Comparison of ENCODE assay signal across 10 mouse cellular contexts in genomic region chr2:178630511-178630910, GRCm38 (mm10).
DNase-seq lines count a peak whose midpoint lies in the region; ATAC-seq and TF ChIP-seq lines count a peak whose summit lies in the region.
"Had no signal": no experiment of that assay in that cellular context is flagged by ENCODE, and none has a peak within 500 bp of the region (broad histone marks: within the 10 kb centered on the region; RNA-seq: fewer than 3 reads in every experiment).

No protein-coding gene starts in this region.

- ATAC-seq in intestine, embryonic 14.5 days (replicated peaks; ENCODE audit: low FRiP score, low TSS enrichment, low read depth) = no peak
- ATAC-seq in intestine, postnatal 0 days = no peak
- ATAC-seq in embryonic facial prominence, embryonic 14.5 days (ENCODE audit: low read depth) = peak; percentile 85
- 0 out of 2 replicates have a peak, but pooled peaks have one; percentile 15 for ATAC-seq in limb, embryonic 12.5 days (ENCODE audit: insufficient number of reproducible peaks, insufficient read depth, low FRiP score, low TSS enrichment, low read depth)
- no peak for ATAC-seq in erythroblast, adult 5-6 weeks (replicated peaks; ENCODE audit: low FRiP score, poor library complexity, severe bottlenecking)
- ATAC-seq: Patski had no signal

- no peaks in the 10 kb centered on the region for H3K27me3 ChIP-seq in intestine, embryonic 14.5 days (replicated peaks; ENCODE audit: control insufficient read depth, insufficient read depth, low read length)
- H3K27me3 ChIP-seq in intestine, postnatal 0 days (replicated peaks; ENCODE audit: control insufficient read depth, insufficient read depth, low read length) = no peaks in the 10 kb centered on the region
- H3K27me3 ChIP-seq in embryonic facial prominence, embryonic 14.5 days (replicated peaks; ENCODE audit: control insufficient read depth, insufficient read depth, low read length) = no peaks in the 10 kb centered on the region
- no peaks in the 10 kb centered on the region for H3K27me3 ChIP-seq in limb, embryonic 12.5 days
- H3K27me3 ChIP-seq: Patski had no signal

- TF ChIP-seq CTCF in intestine, postnatal 0 days (IDR thresholded peaks at IDR 0.05; ENCODE audit: low read depth) = no peak

- no peak for DNase-seq in intestine, embryonic 14.5 days (ENCODE audit: low spot score)
- DNase-seq in embryo, embryonic 11 days = peak; percentile 56
- DNase-seq in embryonic facial prominence, embryonic 14.5 days (ENCODE audit: low spot score) = peak; percentile 88
- DNase-seq in urinary bladder, adult 18-20 months (ENCODE audit: low spot score in 2 of 2) = no peak
- no peak for DNase-seq in thymus, postnatal 10 days (ENCODE audit: low spot score in 2 of 2)

- WGBS in intestine, embryonic 14.5 days = 55% methylated on average over 12 of the region's 12 CpGs
- WGBS in intestine, postnatal 0 days = 71% methylated on average over 12 of the region's 12 CpGs
- whole genome bisulfite sequencing in embryonic facial prominence, embryonic 14.5 days = 37% methylated on average over 12 of the region's 12 CpGs
- WGBS in limb, embryonic 12.5 days = 44% methylated on average over 12 of the region's 12 CpGs

- no peak overlapping the region for H3K9ac ChIP-seq in intestine, embryonic 14.5 days (ENCODE audit: low read length)
- no peak overlapping the region for H3K9ac ChIP-seq in intestine, postnatal 0 days (ENCODE audit: low read depth, low read length)
- H3K9ac ChIP-seq in embryonic facial prominence, embryonic 14.5 days (ENCODE audit: low read depth, low read length) = no peak overlapping the region
- no peak overlapping the region for H3K9ac ChIP-seq in limb, embryonic 12.5 days (replicated peaks)

- no peak overlapping the region for H3K4me2 ChIP-seq in intestine, embryonic 14.5 days (ENCODE audit: low read length)
- H3K4me2 ChIP-seq in intestine, postnatal 0 days (replicated peaks; ENCODE audit: low read depth) = no peak overlapping the region
- H3K4me2 ChIP-seq in embryonic facial prominence, embryonic 14.5 days (ENCODE audit: low read depth, low read length) = no peak overlapping the region
- no peak overlapping the region for H3K4me2 ChIP-seq in limb, embryonic 12.5 days

- 0 out of 2 replicates have a peak overlapping the region, but pooled peaks have one; percentile 17 for H3K27ac ChIP-seq in intestine, embryonic 14.5 days (ENCODE audit: low read depth)
- H3K27ac ChIP-seq in intestine, postnatal 0 days (ENCODE audit: low read depth, low read length) = no peak overlapping the region
- H3K27ac ChIP-seq in embryonic facial prominence, embryonic 14.5 days (replicated peaks; ENCODE audit: low read depth, low read length) = peak overlapping the region; percentile 49; the same call in 1 of the 2 replicates
- peak overlapping the region; percentile 72 for H3K27ac ChIP-seq in limb, embryonic 12.5 days

- H3K9me3 ChIP-seq in intestine, embryonic 14.5 days (ENCODE audit: control insufficient read depth, low read length) = no peaks in the 10 kb centered on the region
- H3K9me3 ChIP-seq in intestine, postnatal 0 days (ENCODE audit: control insufficient read depth) = no peaks in the 10 kb centered on the region
- H3K9me3 ChIP-seq in embryonic facial prominence, embryonic 14.5 days (ENCODE audit: control insufficient read depth, low read length) = no peaks in the 10 kb centered on the region
- no peaks in the 10 kb centered on the region for H3K9me3 ChIP-seq in limb, embryonic 12.5 days
- H3K9me3 ChIP-seq: megakaryocyte, embryonic 14.5 days had no signal

- H3K36me3 ChIP-seq in intestine, embryonic 14.5 days (ENCODE audit: control insufficient read depth, insufficient read depth, low read length) = no peaks in the 10 kb centered on the region
- no peaks in the 10 kb centered on the region for H3K36me3 ChIP-seq in intestine, postnatal 0 days (ENCODE audit: control insufficient read depth, insufficient read depth)
- H3K36me3 ChIP-seq in embryonic facial prominence, embryonic 14.5 days (ENCODE audit: control insufficient read depth, insufficient read depth, low read length) = no peaks in the 10 kb centered on the region
- no peaks in the 10 kb centered on the region for H3K36me3 ChIP-seq in limb, embryonic 12.5 days

- peaks cover 35% of the 10 kb centered on the region for H3K4me1 ChIP-seq in intestine, embryonic 14.5 days (replicated peaks; ENCODE audit: control insufficient read depth, insufficient read depth, low read length)
- no peaks in the 10 kb centered on the region for H3K4me1 ChIP-seq in intestine, postnatal 0 days (replicated peaks; ENCODE audit: control insufficient read depth, insufficient read depth, low read length)
- peaks cover 45% of the 10 kb centered on the region for H3K4me1 ChIP-seq in embryonic facial prominence, embryonic 14.5 days (ENCODE audit: control insufficient read depth, insufficient read depth, low read length)
- H3K4me1 ChIP-seq in limb, embryonic 12.5 days (replicated peaks) = peaks cover 58% of the 10 kb centered on the region
- H3K4me1 ChIP-seq: megakaryocyte, embryonic 14.5 days had no signal

- no peak overlapping the region for H3K4me3 ChIP-seq in intestine, embryonic 14.5 days (ENCODE audit: low read depth, low read length)
- no peak overlapping the region for H3K4me3 ChIP-seq in intestine, postnatal 0 days (ENCODE audit: low read depth, low read length)
- no peak overlapping the region for H3K4me3 ChIP-seq in embryonic facial prominence, embryonic 14.5 days (ENCODE audit: low read depth, low read length)
- no peak overlapping the region for H3K4me3 ChIP-seq in limb, embryonic 12.5 days (replicated peaks)
- H3K4me3 ChIP-seq: megakaryocyte, embryonic 14.5 days had no signal

Comparison
In these comparisons a context has a peak if more than half of its experiments do, and no peak if none do; other contexts are left out.
1. ATAC-seq: peak in embryonic facial prominence, embryonic 14.5 days (single experiment) and limb, embryonic 12.5 days (single experiment); none in intestine, embryonic 14.5 days (single experiment), intestine, postnatal 0 days (single experiment) and erythroblast, adult 5-6 weeks (single experiment).
2. DNase-seq: peak in embryo, embryonic 11 days (single experiment) and embryonic facial prominence, embryonic 14.5 days (single experiment); none in intestine, embryonic 14.5 days (single experiment), urinary bladder, adult 18-20 months (0 of 2) and thymus, postnatal 10 days (0 of 2).